Mouse (Mus musculus) embryonic facial prominence, embryonic 15.5 days (tissue): ENCODE data around the gene Cpb2. TPM values are rescaled to one million over a fixed set of nuclear protein-coding genes. Genes with fewer than 3 reads are reported as not detected.

Experiments
- ATAC-seq: fragments of 200-750 bp; cut with Nextera tagmentation; 2 replicates; pipeline ENCODE4 v1.8.0; 2017; ENCODE audit warnings: low read depth, moderate TSS enrichment; ENCODE audit not compliant: insufficient number of reproducible peaks, low FRiP score, low TSS enrichment
- H3K27ac ChIP-seq: fragments of 300-500 bp; sonication (generic); replicated peaks from 2 replicates; pipeline ENCODE4 v1.5.1; 2015; ENCODE audit warnings: mild to moderate bottlenecking, inconsistent platforms
- H3K27me3 ChIP-seq: fragments of 300-500 bp; sonication (generic); 2 replicates; pipeline ENCODE4 v1.6.1; 2015; ENCODE audit warnings: inconsistent platforms
- H3K36me3 ChIP-seq: fragments of 300-500 bp; sonication (generic); 2 replicates; pipeline ENCODE4 v1.6.1; 2015; ENCODE audit warnings: mild to moderate bottlenecking, inconsistent platforms
- H3K4me1 ChIP-seq: fragments of 300-500 bp; sonication (generic); 2 replicates; pipeline ENCODE4 v1.6.1; 2015; ENCODE audit warnings: inconsistent platforms
- H3K4me2 ChIP-seq: fragments of 300-500 bp; sonication (generic); replicated peaks from 2 replicates; pipeline ENCODE4 v1.6.1; 2015; ENCODE audit warnings: mild to moderate bottlenecking, inconsistent platforms
- H3K4me3 ChIP-seq: fragments of 300-500 bp; sonication (generic); replicated peaks from 2 replicates; pipeline ENCODE4 v1.5.1; 2015; ENCODE audit warnings: mild to moderate bottlenecking, inconsistent platforms
- H3K9ac ChIP-seq: fragments of 300-500 bp; sonication (generic); 2 replicates; pipeline ENCODE4 v1.6.1; 2015; ENCODE audit warnings: inconsistent platforms
- H3K9me3 ChIP-seq: fragments of 300-500 bp; sonication (generic); replicated peaks from 2 replicates; pipeline ENCODE4 v1.6.1; 2016; ENCODE audit warnings: inconsistent platforms
- WGBS: fragments of 180-500 bp; shearing (Covaris S2); methylation state at CpG from one replicate; pipeline ENCODE4 v1.1.7; 2015; 5-methylcytosine and 5-hydroxymethylcytosine counted together
- polyA plus RNA-seq: library from polyadenylated mRNA; unstranded; fragments of >200 nt; fragmentation: Nextera tagmentation; extraction: Ambion mirVana; gene quantifications from 2 replicates; pipeline ENCODE4 v1.2.1, GENCODE M21; 2015

Cpb2 gene
- polyA plus RNA-seq, 1 experiment from 2014 or later: not detected

- Histone ChIP-seq H3K9me3 (no peaks in the 10 kb centered on the region), H3K36me3 (no peaks in the 10 kb centered on the region), H3K27me3 (no peaks in the 10 kb centered on the region), H3K9ac (no peak overlapping the region), H3K4me1 (no peaks in the 10 kb centered on the region), H3K4me3 (no peak overlapping the region), H3K4me2 (no peak overlapping the region), H3K27ac (no peak overlapping the region)
- 90% methylated on average over 3 of the region's 3 CpGs for WGBS
- no peak for ATAC-seq
Measured at GRCm38 (mm10) chr14:75250432-75250831, 8.3 kb downstream of the Cpb2 start.

GRCm38 (mm10) chr14:75256521-75256920 is 14.4 kb downstream of the Cpb2 start:
- Histone ChIP-seq H3K4me1 (no peaks in the 10 kb centered on the region), H3K27ac (no peak overlapping the region), H3K9me3 (no peaks in the 10 kb centered on the region), H3K9ac (no peak overlapping the region), H3K4me2 (no peak overlapping the region), H3K27me3 (no peaks in the 10 kb centered on the region), H3K36me3 (no peaks in the 10 kb centered on the region), H3K4me3 (no peak overlapping the region)
- 48% methylated on average over 5 of the region's 5 CpGs for WGBS
- ATAC-seq: no peak

GRCm38 (mm10) chr14:75269531-75269930 is 27.4 kb downstream of the Cpb2 start:
- Histone ChIP-seq H3K27ac (no peak overlapping the region), H3K4me1 (no peaks in the 10 kb centered on the region), H3K9me3 (no peaks in the 10 kb centered on the region), H3K4me2 (no peak overlapping the region), H3K27me3 (no peaks in the 10 kb centered on the region), H3K9ac (no peak overlapping the region), H3K4me3 (no peak overlapping the region), H3K36me3 (no peaks in the 10 kb centered on the region)
- WGBS: 86% methylated on average over 5 of the region's 5 CpGs
- ATAC-seq: no peak

GRCm38 (mm10) chr14:75279716-75280115 is 37.6 kb downstream of the Cpb2 start:
- H3K27ac ChIP-seq: no peak overlapping the region
- WGBS: 87% methylated on average over 6 of the region's 6 CpGs
- no peak overlapping the region for H3K4me2 ChIP-seq
- ATAC-seq: no peak
- peaks cover 4% of the 10 kb centered on the region; the same call in 1 of the 2 replicates for H3K4me1 ChIP-seq
- no peak overlapping the region for H3K4me3 ChIP-seq
- no peaks in the 10 kb centered on the region for H3K27me3 ChIP-seq
- no peaks in the 10 kb centered on the region for H3K9me3 ChIP-seq
- H3K9ac ChIP-seq: no peak overlapping the region
- H3K36me3 ChIP-seq: no peaks in the 10 kb centered on the region

GRCm38 (mm10) chr14:75280406-75280805 is 38.3 kb downstream of the Cpb2 start:
- 64% methylated on average over 5 of the region's 5 CpGs for WGBS
- no peaks in the 10 kb centered on the region for H3K9me3 ChIP-seq
- no peaks in the 10 kb centered on the region for H3K36me3 ChIP-seq
- H3K27ac ChIP-seq: no peak overlapping the region
- H3K27me3 ChIP-seq: no peaks in the 10 kb centered on the region
- no peak for ATAC-seq
- H3K4me1 ChIP-seq: peaks cover 10% of the 10 kb centered on the region; the same call in 1 of the 2 replicates
- no peak overlapping the region for H3K9ac ChIP-seq
- H3K4me3 ChIP-seq: no peak overlapping the region
- no peak overlapping the region for H3K4me2 ChIP-seq

GRCm38 (mm10) chr14:75283609-75284192 is 41.6 kb downstream of the Cpb2 start:
- Histone ChIP-seq H3K4me2 (peak overlapping the region; percentile 66), H3K4me3 (peak overlapping the region; percentile 91), H3K9ac (peak overlapping the region; percentile 42), H3K27me3 (no peaks in the 10 kb centered on the region), H3K9me3 (no peaks in the 10 kb centered on the region), H3K27ac (peak overlapping the region; percentile 44; the same call in 1 of the 2 replicates), H3K36me3 (no peaks in the 10 kb centered on the region), H3K4me1 (peaks cover 12% of the 10 kb centered on the region; the same call in 1 of the 2 replicates)
- peak; percentile 63 for ATAC-seq
- 5% methylated on average over 19 of the region's 19 CpGs for WGBS

GRCm38 (mm10) chr14:75284193-75284915 is 42.3 kb downstream of the Cpb2 start, which contains the start of gene Zc3h13:
Gene Zc3h13, plus strand, starts transcription at chr14:75284373.
- H3K27ac ChIP-seq: peak within 1 kb of the TSS; percentile 84
- peak within 1 kb of the TSS; percentile 91 for H3K4me3 ChIP-seq
- peak; percentile 98 for ATAC-seq
- H3K4me1 ChIP-seq: peaks cover 12% of the 10 kb centered on the region; the same call in 1 of the 2 replicates
- H3K4me2 ChIP-seq: peak within 1 kb of the TSS; percentile 66
- H3K27me3 ChIP-seq: no peaks in the 10 kb centered on the region
- H3K9me3 ChIP-seq: no peaks in the 10 kb centered on the region
- H3K9ac ChIP-seq: peak within 1 kb of the TSS; percentile 76
- WGBS: under 1% methylated on average over 61 of the region's 61 CpGs
- H3K36me3 ChIP-seq: no peaks in the 10 kb centered on the region

GRCm38 (mm10) chr14:75301081-75301480 is 59.0 kb downstream of the Cpb2 start:
- Histone ChIP-seq H3K4me1 (no peaks in the 10 kb centered on the region), H3K9me3 (no peaks in the 10 kb centered on the region), H3K4me2 (no peak overlapping the region), H3K4me3 (no peak overlapping the region), H3K9ac (no peak overlapping the region), H3K27ac (no peak overlapping the region), H3K27me3 (no peaks in the 10 kb centered on the region), H3K36me3 (no peaks in the 10 kb centered on the region)
- ATAC-seq: no peak
- WGBS: 95% methylated on average over 1 of the region's 1 CpGs

GRCm38 (mm10) chr14:75303807-75304206 is 61.7 kb downstream of the Cpb2 start:
- ATAC-seq: no peak
- Histone ChIP-seq H3K4me2 (no peak overlapping the region), H3K9me3 (no peaks in the 10 kb centered on the region), H3K27me3 (no peaks in the 10 kb centered on the region), H3K4me3 (no peak overlapping the region), H3K27ac (no peak overlapping the region), H3K36me3 (no peaks in the 10 kb centered on the region), H3K9ac (no peak overlapping the region), H3K4me1 (no peaks in the 10 kb centered on the region)
- WGBS: 23% methylated on average over 5 of the region's 5 CpGs

- Histone ChIP-seq H3K27me3 (no peaks in the 10 kb centered on the region), H3K4me2 (no peak overlapping the region), H3K9ac (no peak overlapping the region), H3K36me3 (peaks cover 7% of the 10 kb centered on the region; the same call in 1 of the 2 replicates), H3K27ac (no peak overlapping the region), H3K9me3 (no peaks in the 10 kb centered on the region), H3K4me1 (no peaks in the 10 kb centered on the region), H3K4me3 (no peak overlapping the region)
- no peak for ATAC-seq
Measured at GRCm38 (mm10) chr14:75307855-75308254, 65.8 kb downstream of the Cpb2 start.

- Histone ChIP-seq H3K27ac (no peak overlapping the region), H3K9ac (no peak overlapping the region), H3K36me3 (peaks cover 8% of the 10 kb centered on the region; the same call in 1 of the 2 replicates), H3K4me2 (no peak overlapping the region), H3K9me3 (no peaks in the 10 kb centered on the region), H3K4me1 (no peaks in the 10 kb centered on the region), H3K4me3 (no peak overlapping the region), H3K27me3 (no peaks in the 10 kb centered on the region)
- no peak for ATAC-seq
- WGBS: 68% methylated on average over 5 of the region's 5 CpGs
Measured at GRCm38 (mm10) chr14:75309336-75309992, 67.4 kb downstream of the Cpb2 start.
